Mouse (Mus musculus) liver, embryonic 14.5 days (tissue): ENCODE data around the gene Csn1s2b.

ENCODE experiments used
- CTCF ChIP-seq: IDR thresholded peaks from 2 replicates; pipeline ENCODE4 v1.5.1; 2016; ENCODE audit warnings: antibody characterized with exemption, low read depth, control low read depth
- EP300 ChIP-seq: IDR thresholded peaks from 2 replicates; pipeline ENCODE4 v1.6.1; 2016; ENCODE audit warnings: antibody characterized with exemption, low read depth

GRCm38 (mm10) chr5:87870084-87870483 is 62.2 kb downstream of the Csn1s2b start:
- no peak for TF ChIP-seq CTCF
- no peak for TF ChIP-seq EP300
